Mouse (Mus musculus) monocyte, adult 59 days (primary cell): ENCODE data around the gene Ncan. TPM values are rescaled to one million over a fixed set of nuclear protein-coding genes. Genes with fewer than 3 reads are reported as not detected.

Source experiments
- total RNA-seq, 2 experiments: library from RNA; stranded (reverse); gene quantifications; one replicate each; pipeline ENCODE4 v1.2.4; 2023

Gene Ncan
- total RNA-seq = not detected

DNA sequence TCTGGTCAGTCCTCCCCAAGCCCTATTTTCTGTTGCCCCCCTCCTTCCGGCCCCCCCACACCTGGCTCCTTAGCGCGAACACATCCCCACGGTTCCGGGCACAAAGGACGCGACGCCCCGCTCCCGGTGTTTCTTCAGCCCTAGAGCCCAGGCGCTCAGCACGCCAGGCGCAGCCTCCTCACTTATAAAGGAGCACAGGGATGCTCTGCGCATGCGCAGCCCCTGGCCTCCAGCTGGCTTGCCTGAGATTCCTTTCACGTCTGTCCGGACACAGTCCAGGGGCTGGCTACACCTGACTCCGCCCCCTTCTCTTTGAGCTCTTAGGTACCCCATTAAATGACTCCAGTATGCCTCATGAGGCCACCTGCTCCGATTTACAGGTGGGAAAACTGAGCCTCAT is at the start of gene Ncan:
Gene Ncan, minus strand, starts transcription at position 207 of the 400 bp plus-strand sequence.

DNA sequence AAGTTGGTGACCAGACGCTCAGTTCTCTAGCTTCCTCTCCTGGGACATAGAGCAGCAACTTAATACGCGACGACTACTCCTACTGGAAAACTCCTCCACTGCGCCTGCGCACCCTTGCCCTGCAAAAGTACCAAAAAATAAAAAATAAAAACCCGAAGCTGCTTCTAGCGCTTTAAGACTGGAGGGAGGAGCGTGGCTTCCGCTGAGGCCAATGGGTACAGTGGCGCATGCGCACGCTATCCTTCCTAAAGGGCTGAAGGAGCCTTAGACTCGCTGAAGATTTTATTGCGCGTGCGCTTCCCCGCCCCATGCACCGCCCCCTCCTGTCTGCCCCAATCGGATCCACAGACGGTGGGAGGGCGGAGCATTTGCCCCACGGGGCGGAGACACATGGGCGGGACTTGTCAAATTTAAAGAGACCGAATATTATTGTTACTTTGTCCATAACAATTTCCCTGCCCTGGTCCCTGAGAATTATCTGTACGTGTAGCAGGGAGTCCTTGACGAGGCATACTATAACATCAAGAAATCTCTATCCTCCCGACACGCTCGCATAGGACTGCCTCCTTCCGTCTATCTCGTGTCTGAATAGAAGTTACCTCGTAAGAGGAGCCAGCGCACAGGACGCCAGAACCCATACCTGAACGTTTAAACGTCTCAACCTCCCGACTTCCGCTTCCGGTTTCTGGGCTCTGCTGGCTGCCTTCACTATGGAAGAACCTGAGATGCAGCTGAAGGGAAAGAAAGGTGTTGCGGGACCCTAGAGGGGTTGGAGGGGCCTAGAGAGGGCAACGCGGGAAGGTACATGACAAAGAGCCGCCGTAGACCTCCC is 18.6 kb upstream of the Ncan start, which contains the start of the genes Rfxank, Borcs8 and Mef2b:
Gene Rfxank, minus strand, starts transcription at position 129 of the 832 bp plus-strand sequence.
Gene Borcs8, plus strand, starts transcription at position 474 of the 832 bp plus-strand sequence.
Gene Mef2b, plus strand, starts transcription at position 686 of the 832 bp plus-strand sequence.

DNA sequence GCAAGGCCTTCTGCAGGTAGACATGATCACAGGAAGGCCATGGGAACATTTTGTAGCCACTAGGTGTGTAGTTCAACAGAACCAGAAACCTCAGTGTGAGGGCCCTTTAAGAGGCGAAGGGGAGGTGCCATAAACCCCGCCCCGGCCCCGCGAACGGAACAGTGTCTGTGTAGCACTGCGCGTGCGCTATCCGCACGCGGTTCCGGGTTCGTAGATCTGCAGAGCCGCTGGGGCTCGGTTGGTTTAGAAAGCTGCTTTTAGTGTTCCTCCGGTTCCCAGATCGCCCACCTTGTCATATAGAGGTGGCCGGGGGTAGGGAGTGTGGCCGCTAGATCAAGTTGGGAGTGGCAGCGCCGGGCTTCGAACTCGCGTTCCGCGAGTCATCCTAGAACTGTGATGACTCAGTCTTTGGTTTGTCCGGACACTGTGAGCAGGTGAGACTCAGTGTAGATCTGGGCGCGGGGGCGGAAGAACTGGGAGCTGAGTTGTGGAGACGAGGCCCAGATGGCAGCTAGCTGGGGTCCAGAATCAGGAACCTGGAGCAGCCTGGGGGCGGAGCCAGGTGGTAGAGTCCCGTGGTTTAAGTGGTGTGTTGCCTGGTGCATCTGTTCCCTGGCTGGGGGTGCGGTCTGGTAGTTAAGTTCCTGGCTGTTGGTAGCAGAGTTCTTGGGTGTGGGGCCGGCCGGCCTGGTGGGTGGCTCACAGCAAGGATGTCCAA is 10.7 kb upstream of the Ncan start, which contains the start of gene Nr2c2ap:
Gene Nr2c2ap, plus strand, starts transcription at position 168 of the 718 bp plus-strand sequence.

DNA sequence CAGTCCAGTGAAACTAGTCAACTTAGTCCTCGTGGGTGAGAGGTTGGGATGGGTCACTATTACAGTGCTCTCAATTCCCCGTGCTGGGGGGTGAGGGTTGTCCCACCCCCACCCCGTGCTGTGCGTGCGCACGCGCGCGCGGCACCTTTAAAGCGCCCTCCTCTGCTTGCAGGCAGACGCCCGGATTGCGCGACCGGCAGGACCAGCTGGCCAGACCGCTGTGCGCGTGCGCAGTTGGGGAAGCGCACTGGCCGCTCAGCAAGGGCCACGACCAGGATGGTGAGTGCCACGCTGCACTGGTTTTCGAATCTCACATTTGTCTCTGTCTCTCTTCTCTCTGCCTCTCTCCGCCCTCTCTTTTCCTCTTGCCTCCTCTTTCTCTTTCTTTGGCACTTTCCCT is 37.4 kb downstream of the Ncan start, which contains the start of gene Hapln4:
Gene Hapln4, plus strand, starts transcription at position 173 of the 400 bp plus-strand sequence.

DNA sequence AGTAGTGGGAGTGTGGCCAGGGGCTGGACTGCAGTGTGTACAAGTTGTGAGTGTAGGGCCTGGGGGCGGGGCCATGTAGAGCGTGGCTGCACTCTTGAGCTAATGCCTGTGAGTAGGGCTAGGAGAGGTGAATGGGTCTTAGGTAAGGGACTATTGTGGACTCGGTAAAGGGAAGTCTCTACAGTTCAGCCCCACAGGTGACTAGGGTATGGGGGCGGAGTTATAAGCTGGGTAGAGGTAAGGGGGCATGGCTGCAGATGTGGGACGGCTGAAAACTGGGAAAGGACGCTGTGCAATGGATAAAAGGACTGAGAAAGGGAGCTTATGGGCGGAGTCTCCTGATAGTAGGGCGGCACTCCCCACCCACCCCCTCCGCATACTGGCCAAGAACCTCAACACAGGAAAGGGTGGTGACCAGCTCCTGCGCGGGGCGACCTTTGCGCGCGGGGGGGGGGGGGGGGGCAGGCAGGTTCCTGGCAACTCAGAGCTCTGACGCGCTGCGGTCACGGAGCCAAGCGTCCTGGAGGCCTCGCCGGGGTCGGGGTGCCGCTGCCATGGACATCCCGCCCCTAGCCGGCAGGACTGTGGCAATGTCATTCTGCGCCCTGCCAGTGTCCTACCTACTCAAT is 48.1 kb downstream of the Ncan start, which contains the start of gene Tm6sf2:
Gene Tm6sf2, plus strand, starts transcription at position 484 of the 629 bp plus-strand sequence.

Other genes with a start within 250 kb of the Ncan start
- gene Cilp2, start 233.2 kb downstream of the Ncan start, total RNA-seq = not detected
- 1 to 10 TPM; 1.1 to 3.2 TPM for gene Tssk6, start 218.7 kb downstream of the Ncan start, total RNA-seq
- 10 to 100 TPM; 52.0 to 58.5 TPM for gene Ndufa13, start 218.3 kb downstream of the Ncan start, total RNA-seq
- 1 to 10 TPM in 1 of 2 experiments, not detected in 1; 1.7 TPM for gene Yjefn3, start 218.2 kb downstream of the Ncan start, total RNA-seq
- 10 to 100 TPM; 71.9 to 72.4 TPM for gene Gatad2a, start 124.5 kb downstream of the Ncan start, total RNA-seq
- gene Mau2, start 78.1 kb downstream of the Ncan start, total RNA-seq = 10 to 100 TPM; 90.3 to 90.9 TPM
- gene Sugp1, start 78.1 kb downstream of the Ncan start, total RNA-seq = 10 to 100 TPM; 31.1 to 32.2 TPM
- gene Tm6sf2, start 47.9 kb downstream of the Ncan start, total RNA-seq = not detected
- gene Hapln4, start 37.4 kb downstream of the Ncan start, total RNA-seq = not detected
- gene Nr2c2ap, start 10.5 kb upstream of the Ncan start, total RNA-seq = 10 to 100 TPM; 23.5 to 26.6 TPM
- 10 to 100 TPM; 16.6 to 16.8 TPM for gene Rfxank, start 18.3 kb upstream of the Ncan start, total RNA-seq
- 10 to 100 TPM; 40.9 to 43.7 TPM for gene Borcs8, start 18.6 kb upstream of the Ncan start, total RNA-seq
- 1 to 10 TPM in 1 of 2 experiments, under 1 TPM in 1; 0.37 to 1.6 TPM for gene Mef2b, start 18.8 kb upstream of the Ncan start, total RNA-seq
- gene Tmem161a, start 51.5 kb upstream of the Ncan start, total RNA-seq = 10 to 100 TPM; 30.3 to 40.8 TPM
- gene Slc25a42, start 91.4 kb upstream of the Ncan start, total RNA-seq = 1 to 10 TPM; 3.1 to 3.6 TPM
- gene Sugp2, start 113.4 kb upstream of the Ncan start, total RNA-seq = 10 to 100 TPM; 32.9 to 34.4 TPM
- gene Armc6, start 113.6 kb upstream of the Ncan start, total RNA-seq = 1 to 10 TPM; 3.6 to 8.7 TPM
- gene Homer3, start 162.0 kb upstream of the Ncan start, total RNA-seq = 10 to 100 TPM; 11.2 to 12.6 TPM
- 10 to 100 TPM; 45.8 to 47.9 TPM for gene Ddx49, start 181.6 kb upstream of the Ncan start, total RNA-seq
- 100 to 1,000 TPM; 162 TPM for gene Cope, start 181.6 kb upstream of the Ncan start, total RNA-seq
- gene Cers1, start 194.9 kb upstream of the Ncan start, total RNA-seq = not detected
- gene Gdf1, start 208.9 kb upstream of the Ncan start, total RNA-seq = not detected
- gene Upf1, start 232.4 kb upstream of the Ncan start, total RNA-seq = 10 to 100 TPM; 57.5 to 62.4 TPM